Mouse (Mus musculus): ENCODE data around the gene Azgp1. TPM values are rescaled to one million over a fixed set of nuclear protein-coding genes. Genes with fewer than 3 reads are reported as not detected.
"Not testable (repeated sequence)": the region's sequence is repeated elsewhere in the genome, so short reads cannot be mapped to it uniquely, and the experiment has no call there.

Gene Azgp1
- not detected in 2 replicates for polyA plus RNA-seq (2014; fragmentation: Nextera tagmentation; extraction: Ambion mirVana)

DNA sequence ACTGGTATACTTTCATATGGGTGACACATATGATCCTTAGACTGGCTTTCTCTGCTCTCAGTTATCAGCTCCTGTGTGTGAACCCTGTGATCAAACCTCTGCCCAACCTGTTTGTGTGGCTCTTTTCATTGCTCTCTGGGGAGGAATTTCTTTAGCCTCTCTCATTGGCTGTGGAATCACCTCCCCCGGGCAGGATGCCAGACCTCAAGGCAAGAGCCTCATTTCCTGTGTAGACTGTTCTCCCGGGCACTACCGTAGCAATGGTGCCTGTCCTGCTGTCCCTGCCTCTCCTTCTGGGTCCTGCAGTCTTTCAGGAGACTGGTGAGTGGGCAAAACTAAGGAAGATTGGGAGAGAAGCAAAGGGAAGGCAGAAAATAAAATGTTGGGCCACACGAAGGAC, at the start of gene Azgp1:
Azgp1 (plus strand) TSS at position 221 of the 400 bp plus-strand sequence.
- Histone ChIP-seq H3K27ac (replicated peaks; ENCODE audit: low read depth, low read length) (no peak within 1 kb of the TSS), H3K4me1 (ENCODE audit: control insufficient read depth, insufficient read depth, low read length) (no peaks in the 10 kb centered on the region), H3K4me2 (ENCODE audit: low read depth, low read length) (no peak within 1 kb of the TSS), H3K36me3 (replicated peaks; ENCODE audit: control insufficient read depth, insufficient read depth, low read depth, low read length) (no peaks in the 10 kb centered on the region), H3K27me3 (ENCODE audit: control insufficient read depth, insufficient read depth, low read length) (no peaks in the 10 kb centered on the region), H3K9me3 (replicated peaks; ENCODE audit: control insufficient read depth, low read length) (no peaks in the 10 kb centered on the region), H3K9ac (replicated peaks; ENCODE audit: low read length) (no peak within 1 kb of the TSS), H3K4me3 (ENCODE audit: low read depth, low read length) (no peak within 1 kb of the TSS)
- ATAC-seq (replicated peaks; ENCODE audit: insufficient number of reproducible peaks, low FRiP score, low TSS enrichment, low read depth): no peak
- WGBS: 69% methylated on average over 4 of the region's 4 CpGs
- DNase-seq (ENCODE audit: low spot score): no peak

DNA sequence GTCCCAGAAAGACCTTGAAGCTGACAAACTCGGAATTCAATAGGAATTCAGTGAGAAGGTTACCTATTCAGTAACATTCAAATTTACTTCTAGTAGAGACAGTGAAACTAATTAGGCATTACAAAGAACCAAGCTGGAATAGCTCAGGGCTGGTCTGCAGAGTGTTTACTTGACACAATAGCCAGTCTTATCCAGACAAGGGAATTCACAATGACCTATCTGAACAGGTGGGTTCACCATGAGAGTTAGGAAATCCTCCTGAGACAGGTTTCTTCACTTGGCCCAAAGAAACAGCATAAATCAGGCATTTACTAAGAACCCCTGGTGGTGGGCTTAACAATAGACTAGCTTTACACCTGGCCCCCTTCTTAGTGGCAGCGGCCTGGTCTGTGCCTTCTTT, 47.4 kb upstream of the Azgp1 start:
- not testable (repeated sequence) for H3K4me1 ChIP-seq (ENCODE audit: control insufficient read depth, insufficient read depth, low read length); ATAC-seq (replicated peaks; ENCODE audit: insufficient number of reproducible peaks, low FRiP score, low TSS enrichment, low read depth); H3K4me2 ChIP-seq (ENCODE audit: low read depth, low read length); H3K4me3 ChIP-seq (ENCODE audit: low read depth, low read length); H3K9me3 ChIP-seq (replicated peaks; ENCODE audit: control insufficient read depth, low read length); DNase-seq (ENCODE audit: low spot score); H3K27ac ChIP-seq (replicated peaks; ENCODE audit: low read depth, low read length); H3K27me3 ChIP-seq (ENCODE audit: control insufficient read depth, insufficient read depth, low read length); H3K36me3 ChIP-seq (replicated peaks; ENCODE audit: control insufficient read depth, insufficient read depth, low read depth, low read length); H3K9ac ChIP-seq (replicated peaks; ENCODE audit: low read length)
- 70% methylated on average over 2 of the region's 2 CpGs for WGBS

DNA sequence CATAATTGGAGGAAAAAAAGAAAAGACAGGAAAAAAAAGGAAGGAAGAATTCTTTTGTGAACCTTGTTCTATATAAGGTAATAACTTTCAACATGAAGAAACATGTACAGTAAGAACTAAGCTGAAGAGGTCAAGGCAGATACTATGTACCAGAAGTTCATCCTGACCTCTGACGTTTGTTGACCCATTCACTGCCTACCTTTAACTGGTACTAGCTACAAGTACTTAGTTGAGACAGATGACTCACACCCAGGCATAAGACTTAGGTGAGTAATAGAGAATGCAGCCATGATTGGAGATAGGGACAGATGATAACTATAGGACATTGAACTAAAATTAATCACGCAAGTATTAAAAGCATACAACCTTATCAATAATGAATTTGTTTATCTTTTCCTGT, 44.8 kb upstream of the Azgp1 start:
- H3K9me3 ChIP-seq (replicated peaks; ENCODE audit: control insufficient read depth, low read length): no peaks in the 10 kb centered on the region
- no peaks in the 10 kb centered on the region for H3K36me3 ChIP-seq (replicated peaks; ENCODE audit: control insufficient read depth, insufficient read depth, low read depth, low read length)
- 97% methylated on average over 2 of the region's 2 CpGs for WGBS
- H3K4me2 ChIP-seq (ENCODE audit: low read depth, low read length): no peak overlapping the region
- no peak overlapping the region for H3K4me3 ChIP-seq (ENCODE audit: low read depth, low read length)
- ATAC-seq (replicated peaks; ENCODE audit: insufficient number of reproducible peaks, low FRiP score, low TSS enrichment, low read depth): no peak
- no peaks in the 10 kb centered on the region for H3K4me1 ChIP-seq (ENCODE audit: control insufficient read depth, insufficient read depth, low read length)
- no peak overlapping the region for H3K27ac ChIP-seq (replicated peaks; ENCODE audit: low read depth, low read length)
- no peak for DNase-seq (ENCODE audit: low spot score)
- no peak overlapping the region for H3K9ac ChIP-seq (replicated peaks; ENCODE audit: low read length)
- no peaks in the 10 kb centered on the region for H3K27me3 ChIP-seq (ENCODE audit: control insufficient read depth, insufficient read depth, low read length)

DNA sequence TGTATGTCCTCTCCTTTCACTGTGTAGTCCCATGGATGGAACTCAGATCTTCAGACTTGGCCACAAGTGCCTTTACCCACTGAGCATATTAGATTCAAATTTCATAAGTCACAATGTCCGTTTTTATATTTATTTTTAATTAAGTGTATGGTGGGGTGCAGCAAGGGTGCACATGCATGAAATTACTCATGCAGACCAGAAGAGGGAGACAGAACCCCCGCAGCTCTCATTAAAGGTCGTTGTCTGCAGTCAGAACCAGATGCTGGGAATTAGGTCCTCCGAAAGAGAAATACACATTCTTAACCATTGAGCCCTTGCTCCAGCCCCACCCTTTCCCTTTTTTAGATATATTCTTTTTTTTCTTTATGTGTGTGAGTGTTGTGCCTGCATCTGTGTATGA, 44.1 kb upstream of the Azgp1 start:
- H3K9me3 ChIP-seq (replicated peaks; ENCODE audit: control insufficient read depth, low read length): no peaks in the 10 kb centered on the region
- H3K4me1 ChIP-seq (ENCODE audit: control insufficient read depth, insufficient read depth, low read length): no peaks in the 10 kb centered on the region
- DNase-seq (ENCODE audit: low spot score): no peak
- no peak for ATAC-seq (replicated peaks; ENCODE audit: insufficient number of reproducible peaks, low FRiP score, low TSS enrichment, low read depth)
- WGBS: 61% methylated on average over 4 of the region's 4 CpGs
- no peak overlapping the region for H3K27ac ChIP-seq (replicated peaks; ENCODE audit: low read depth, low read length)
- no peak overlapping the region for H3K9ac ChIP-seq (replicated peaks; ENCODE audit: low read length)
- no peaks in the 10 kb centered on the region for H3K36me3 ChIP-seq (replicated peaks; ENCODE audit: control insufficient read depth, insufficient read depth, low read depth, low read length)
- no peak overlapping the region for H3K4me3 ChIP-seq (ENCODE audit: low read depth, low read length)
- no peaks in the 10 kb centered on the region for H3K27me3 ChIP-seq (ENCODE audit: control insufficient read depth, insufficient read depth, low read length)
- no peak overlapping the region for H3K4me2 ChIP-seq (ENCODE audit: low read depth, low read length)

DNA sequence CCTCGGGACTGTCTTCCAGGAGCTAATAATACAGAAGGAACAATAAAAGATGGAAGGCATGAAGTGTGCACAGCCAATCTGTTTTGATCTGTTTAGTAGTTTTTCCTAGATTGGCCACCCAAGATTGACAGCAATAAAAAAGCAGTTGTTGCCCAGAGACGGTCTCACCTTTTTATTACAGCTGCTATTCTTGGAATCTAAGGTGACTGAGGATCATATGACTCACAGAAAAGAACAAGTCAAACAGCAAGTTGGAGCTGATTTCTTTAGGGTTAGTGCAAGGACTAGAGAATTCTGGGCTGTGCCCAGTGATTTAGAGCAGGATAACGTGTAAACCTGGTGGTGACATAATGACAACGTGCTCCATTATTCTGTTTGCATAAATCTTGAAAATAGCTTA, 40.4 kb upstream of the Azgp1 start:
- ATAC-seq (replicated peaks; ENCODE audit: insufficient number of reproducible peaks, low FRiP score, low TSS enrichment, low read depth): no peak
- WGBS: 79% methylated on average over 4 of the region's 4 CpGs

DNA sequence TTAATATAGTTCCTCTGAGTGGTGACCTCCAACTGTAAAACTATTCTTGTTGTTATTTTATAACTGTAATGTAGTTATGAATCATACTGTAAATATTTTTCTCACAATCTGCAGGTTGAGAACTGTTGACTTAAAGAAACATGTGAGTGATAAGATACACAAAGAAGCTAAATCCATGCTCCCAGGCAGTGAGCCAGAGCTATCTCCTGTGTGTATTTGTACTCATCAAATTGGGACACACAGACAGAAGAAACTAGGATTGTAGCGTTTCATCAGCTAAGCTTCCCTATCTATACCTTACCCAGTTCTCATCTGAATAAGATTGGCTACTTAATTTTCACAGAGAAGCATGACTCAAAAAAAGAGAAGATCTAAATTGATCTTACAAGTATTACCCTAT, 38.2 kb upstream of the Azgp1 start:
- DNase-seq (ENCODE audit: low spot score) (no peak), ATAC-seq (replicated peaks; ENCODE audit: insufficient number of reproducible peaks, low FRiP score, low TSS enrichment, low read depth) (no peak)
- WGBS: 82% methylated on average over 1 of the region's 1 CpGs
- H3K4me2 ChIP-seq (ENCODE audit: low read depth, low read length): no peak overlapping the region
- H3K4me3 ChIP-seq (ENCODE audit: low read depth, low read length): no peak overlapping the region
- H3K27me3 ChIP-seq (ENCODE audit: control insufficient read depth, insufficient read depth, low read length): no peaks in the 10 kb centered on the region
- no peaks in the 10 kb centered on the region for H3K36me3 ChIP-seq (replicated peaks; ENCODE audit: control insufficient read depth, insufficient read depth, low read depth, low read length)
- H3K9me3 ChIP-seq (replicated peaks; ENCODE audit: control insufficient read depth, low read length): no peaks in the 10 kb centered on the region
- no peak overlapping the region for H3K9ac ChIP-seq (replicated peaks; ENCODE audit: low read length)
- no peak overlapping the region for H3K27ac ChIP-seq (replicated peaks; ENCODE audit: low read depth, low read length)
- H3K4me1 ChIP-seq (ENCODE audit: control insufficient read depth, insufficient read depth, low read length): no peaks in the 10 kb centered on the region

More for the DNA sequence above, 40.4 kb upstream of the Azgp1 start:
- no peak overlapping the region for H3K4me2 ChIP-seq (ENCODE audit: low read depth, low read length)
- H3K27me3 ChIP-seq (ENCODE audit: control insufficient read depth, insufficient read depth, low read length): no peaks in the 10 kb centered on the region
- no peak for DNase-seq (ENCODE audit: low spot score)
- no peak overlapping the region for H3K4me3 ChIP-seq (ENCODE audit: low read depth, low read length)
- H3K9ac ChIP-seq (replicated peaks; ENCODE audit: low read length): no peak overlapping the region
- no peak overlapping the region for H3K27ac ChIP-seq (replicated peaks; ENCODE audit: low read depth, low read length)
- H3K4me1 ChIP-seq (ENCODE audit: control insufficient read depth, insufficient read depth, low read length): no peaks in the 10 kb centered on the region
- H3K36me3 ChIP-seq (replicated peaks; ENCODE audit: control insufficient read depth, insufficient read depth, low read depth, low read length): no peaks in the 10 kb centered on the region
- no peaks in the 10 kb centered on the region for H3K9me3 ChIP-seq (replicated peaks; ENCODE audit: control insufficient read depth, low read length)

DNA sequence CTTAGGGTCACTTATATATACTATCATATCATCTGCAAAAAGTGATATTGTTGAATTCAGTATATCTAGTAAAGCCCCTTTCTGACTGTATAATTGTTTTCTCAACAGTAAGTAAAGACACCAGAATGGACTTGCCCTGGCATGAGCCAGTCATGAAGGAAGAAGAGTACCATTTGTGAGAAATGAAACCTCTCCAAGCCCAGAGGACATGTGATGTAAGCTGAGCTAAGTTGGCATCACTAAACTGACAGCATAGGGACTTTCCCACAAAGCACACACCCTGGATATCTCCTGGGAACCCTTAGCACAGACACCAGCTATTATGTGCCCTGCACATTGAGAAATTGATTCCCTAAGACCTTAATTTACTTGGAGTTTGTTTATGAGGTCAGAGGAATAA, 34.0 kb upstream of the Azgp1 start:
- ATAC-seq (replicated peaks; ENCODE audit: insufficient number of reproducible peaks, low FRiP score, low TSS enrichment, low read depth): no peak
- no peak for DNase-seq (ENCODE audit: low spot score)
- H3K4me2 ChIP-seq (ENCODE audit: low read depth, low read length): no peak overlapping the region
- no peaks in the 10 kb centered on the region for H3K9me3 ChIP-seq (replicated peaks; ENCODE audit: control insufficient read depth, low read length)
- H3K4me3 ChIP-seq (ENCODE audit: low read depth, low read length): no peak overlapping the region
- H3K27me3 ChIP-seq (ENCODE audit: control insufficient read depth, insufficient read depth, low read length): no peaks in the 10 kb centered on the region
- no peaks in the 10 kb centered on the region for H3K4me1 ChIP-seq (ENCODE audit: control insufficient read depth, insufficient read depth, low read length)
- H3K27ac ChIP-seq (replicated peaks; ENCODE audit: low read depth, low read length): no peak overlapping the region
- H3K36me3 ChIP-seq (replicated peaks; ENCODE audit: control insufficient read depth, insufficient read depth, low read depth, low read length): no peaks in the 10 kb centered on the region
- no peak overlapping the region for H3K9ac ChIP-seq (replicated peaks; ENCODE audit: low read length)

DNA sequence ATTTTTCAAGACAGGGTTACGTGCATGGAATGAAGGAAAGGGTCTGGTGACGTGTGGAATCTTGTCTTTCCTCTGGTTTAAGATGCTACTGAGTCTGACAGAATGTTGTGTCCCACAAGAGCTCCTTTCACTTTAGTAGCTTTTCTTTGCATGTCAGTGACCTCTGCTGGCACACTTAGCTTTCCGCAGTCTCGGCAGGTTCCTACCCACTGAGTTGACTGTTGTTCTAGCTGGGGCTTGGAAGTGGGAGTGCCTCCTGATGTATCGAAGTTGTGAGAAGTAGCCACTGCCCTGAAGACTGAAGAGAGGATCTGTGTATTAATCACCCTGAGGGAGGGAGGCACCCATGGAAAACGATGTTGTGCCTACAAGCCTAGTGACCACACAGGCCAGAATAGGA, 30.1 kb upstream of the Azgp1 start:
- no peak overlapping the region for H3K9ac ChIP-seq (replicated peaks; ENCODE audit: low read length)
- no peak overlapping the region for H3K4me3 ChIP-seq (ENCODE audit: low read depth, low read length)
- H3K4me2 ChIP-seq (ENCODE audit: low read depth, low read length): no peak overlapping the region
- no peaks in the 10 kb centered on the region for H3K36me3 ChIP-seq (replicated peaks; ENCODE audit: control insufficient read depth, insufficient read depth, low read depth, low read length)
- H3K27ac ChIP-seq (replicated peaks; ENCODE audit: low read depth, low read length): no peak overlapping the region
- WGBS: 37% methylated on average over 6 of the region's 6 CpGs
- H3K9me3 ChIP-seq (replicated peaks; ENCODE audit: control insufficient read depth, low read length): no peaks in the 10 kb centered on the region
- DNase-seq (ENCODE audit: low spot score): no peak
- H3K4me1 ChIP-seq (ENCODE audit: control insufficient read depth, insufficient read depth, low read length): no peaks in the 10 kb centered on the region
- no peak for ATAC-seq (replicated peaks; ENCODE audit: insufficient number of reproducible peaks, low FRiP score, low TSS enrichment, low read depth)
- H3K27me3 ChIP-seq (ENCODE audit: control insufficient read depth, insufficient read depth, low read length): no peaks in the 10 kb centered on the region

Data from embryonic facial prominence, embryonic 11.5 days (tissue).